Mouse (Mus musculus) olfactory bulb, adult 2 months (tissue): Measurements from ENCODE around the gene Prickle3.
"Not testable (repeated sequence)": the region's sequence is repeated elsewhere in the genome, so short reads cannot be mapped to it uniquely, and the experiment has no call there.

Source experiments
- CTCF ChIP-seq: fragments of 200-500 bp; IDR thresholded peaks from 2 replicates; pipeline ENCODE4 v1.5.1; 2012; ENCODE audit warnings: low read depth, mild to moderate bottlenecking, low read length, moderate library complexity; ENCODE audit not compliant: insufficient read depth
- POLR2A ChIP-seq: fragments of 200-500 bp; IDR thresholded peaks from 2 replicates; pipeline ENCODE4 v1.6.1; 2012; ENCODE audit warnings: mild to moderate bottlenecking, low read depth, low read length, moderate library complexity; ENCODE audit not compliant: insufficient read depth

DNA sequence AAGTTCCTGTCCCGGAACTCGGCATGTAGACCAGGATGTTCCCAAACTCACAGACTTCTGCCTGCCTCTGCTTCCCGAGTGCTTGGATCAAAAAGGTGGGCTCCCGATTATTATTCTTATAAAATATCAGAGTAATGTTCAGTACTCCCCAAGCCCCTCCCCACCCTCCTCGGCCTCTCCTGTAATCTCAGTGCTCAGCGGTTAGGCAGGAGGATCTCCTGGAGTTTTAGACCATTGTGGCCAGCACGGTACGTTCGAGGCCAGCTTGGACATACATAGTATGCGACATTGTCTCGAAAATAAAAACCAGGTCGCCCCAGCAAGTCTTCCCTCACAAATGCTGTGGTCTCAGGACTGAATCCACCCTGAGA lies 56.7 kb downstream of the Prickle3 start:
- TF ChIP-seq CTCF, POLR2A: not testable (repeated sequence)
